ENCODE assay signal across 25 mouse cellular contexts in the genomic region with DNA sequence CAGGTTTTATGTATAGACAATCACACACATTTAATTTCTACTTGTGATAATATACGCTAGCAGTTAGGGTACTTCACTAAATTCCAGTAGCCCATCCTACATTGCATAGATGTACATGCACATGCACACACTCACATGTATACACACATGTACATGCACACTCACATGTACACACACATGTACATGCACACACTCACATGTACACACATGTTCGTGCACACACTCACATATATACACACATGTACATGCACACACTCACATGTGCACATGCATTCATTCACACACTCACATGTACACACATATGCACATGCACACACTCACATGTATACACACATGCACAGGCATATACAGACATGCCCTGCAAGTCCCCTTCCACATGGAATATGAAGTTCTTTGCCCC.
DNase-seq lines count a peak whose midpoint lies in the region; ATAC-seq lines count a peak whose summit lies in the region.
"Had no signal": no experiment of that assay in that cellular context is flagged by ENCODE, and none has a peak within 500 bp of the region (broad histone marks: within the 10 kb centered on the region; RNA-seq: fewer than 3 reads in every experiment).

No protein-coding gene starts in this region.

- no peak overlapping the region for H3K4me2 ChIP-seq in kidney, embryonic 16.5 days (replicated peaks; ENCODE audit: low read depth, low read length)
- H3K4me2 ChIP-seq in midbrain, embryonic 11.5 days: no peak overlapping the region
- H3K4me2 ChIP-seq in midbrain, embryonic 15.5 days: no peak overlapping the region
- H3K4me2 ChIP-seq in limb, embryonic 13.5 days (replicated peaks): no peak overlapping the region
- H3K4me2 ChIP-seq: forebrain, embryonic 13.5 days; heart, embryonic 12.5 days; heart, embryonic 15.5 days; hindbrain, embryonic 14.5 days had no signal

- H3K9me3 ChIP-seq in kidney, embryonic 16.5 days (ENCODE audit: low read length): peaks cover 5% of the 10 kb centered on the region; the same call in 1 of the 2 replicates
- no peaks in the 10 kb centered on the region; the same call in 1 of the 2 replicates for H3K9me3 ChIP-seq in midbrain, embryonic 11.5 days (ENCODE audit: control insufficient read depth, low read length)
- no peaks in the 10 kb centered on the region for H3K9me3 ChIP-seq in midbrain, embryonic 15.5 days
- H3K9me3 ChIP-seq in limb, embryonic 13.5 days: no peaks in the 10 kb centered on the region
- H3K9me3 ChIP-seq: forebrain, embryonic 10.5 days; forebrain, embryonic 13.5 days; G1E; heart, embryonic 12.5 days; heart, embryonic 15.5 days had no signal

- no peak for DNase-seq in kidney, adult 9 months
- DNase-seq in midbrain, embryonic 11.5 days (ENCODE audit: low spot score, missing footprints): peak; percentile 33
- no peak for DNase-seq in adrenal gland, postnatal 10 days
- no peak for DNase-seq in lung, postnatal 4 days
- DNase-seq: adrenal gland, adult 8-10 months; adrenal gland, postnatal 36 days; B cell, adult 2 months; cerebellum, adult 18-20 months; cerebellum, adult 9-10 months; cerebellum, postnatal 14 days; gastrocnemius, postnatal 10 days; gastrocnemius, postnatal 36 days; heart, postnatal 10 days; heart, postnatal 36 days had no signal

- no peak overlapping the region for H3K9ac ChIP-seq in kidney, embryonic 16.5 days (replicated peaks; ENCODE audit: low read length)
- H3K9ac ChIP-seq in midbrain, embryonic 11.5 days (ENCODE audit: low read length): no peak overlapping the region
- no peak overlapping the region for H3K9ac ChIP-seq in midbrain, embryonic 15.5 days
- H3K9ac ChIP-seq in limb, embryonic 13.5 days: 0 out of 2 replicates have a peak overlapping the region, but pooled peaks have one; percentile 19
- H3K9ac ChIP-seq: forebrain, embryonic 13.5 days; heart, embryonic 12.5 days; heart, embryonic 15.5 days; hindbrain, embryonic 14.5 days had no signal

- no peak for ATAC-seq in kidney, embryonic 16.5 days (ENCODE audit: low FRiP score, low TSS enrichment)
- ATAC-seq in midbrain, embryonic 11.5 days (ENCODE audit: low FRiP score): no peak
- ATAC-seq in midbrain, embryonic 15.5 days (replicated peaks): no peak
- no peak for ATAC-seq in limb, embryonic 13.5 days (ENCODE audit: low FRiP score, low read depth)
- ATAC-seq: forebrain, embryonic 13.5 days; forebrain, embryonic 16.5 days; hindbrain, postnatal 0 days had no signal

- 86% methylated on average over 2 of the region's 2 CpGs for WGBS in kidney, embryonic 16.5 days
- 92% methylated on average over 2 of the region's 2 CpGs for WGBS in midbrain, embryonic 11.5 days
- WGBS in midbrain, embryonic 15.5 days: 95% methylated on average over 2 of the region's 2 CpGs
- 89% methylated on average over 2 of the region's 2 CpGs for WGBS in limb, embryonic 13.5 days

- H3K36me3 ChIP-seq in kidney, embryonic 16.5 days (ENCODE audit: insufficient read depth, low read length): no peaks in the 10 kb centered on the region
- no peaks in the 10 kb centered on the region for H3K36me3 ChIP-seq in midbrain, embryonic 11.5 days (ENCODE audit: control insufficient read depth, insufficient read depth, low read length)
- H3K36me3 ChIP-seq in midbrain, embryonic 15.5 days (replicated peaks): no peaks in the 10 kb centered on the region
- H3K36me3 ChIP-seq in limb, embryonic 13.5 days: no peaks in the 10 kb centered on the region
- H3K36me3 ChIP-seq: forebrain, embryonic 10.5 days; G1E; heart, embryonic 12.5 days; heart, embryonic 15.5 days had no signal

- H3K27ac ChIP-seq in kidney, embryonic 16.5 days (ENCODE audit: low read length): peak overlapping the region; percentile 53; the same call in 1 of the 2 replicates
- H3K27ac ChIP-seq in midbrain, embryonic 11.5 days (ENCODE audit: low read depth, low read length): no peak overlapping the region
- H3K27ac ChIP-seq in midbrain, embryonic 15.5 days: no peak overlapping the region
- H3K27ac ChIP-seq in limb, embryonic 13.5 days: peak overlapping the region; percentile 82; the same call in 1 of the 2 replicates
- H3K27ac ChIP-seq: forebrain, embryonic 10.5 days; forebrain, embryonic 13.5 days; heart, embryonic 15.5 days; hindbrain, embryonic 14.5 days; hindbrain, postnatal 0 days had no signal

- H3K4me1 ChIP-seq in kidney, embryonic 16.5 days (ENCODE audit: insufficient read depth, low read length): peaks cover 8% of the 10 kb centered on the region; the same call in 1 of the 2 replicates
- H3K4me1 ChIP-seq in midbrain, embryonic 11.5 days (ENCODE audit: control insufficient read depth, insufficient read depth, low read length): no peaks in the 10 kb centered on the region; the same call in 1 of the 2 replicates
- no peaks in the 10 kb centered on the region for H3K4me1 ChIP-seq in midbrain, embryonic 15.5 days
- peaks cover 23% of the 10 kb centered on the region for H3K4me1 ChIP-seq in limb, embryonic 13.5 days
- H3K4me1 ChIP-seq: forebrain, embryonic 13.5 days; heart, embryonic 15.5 days had no signal

- H3K4me3 ChIP-seq in kidney, embryonic 16.5 days (ENCODE audit: low read length): no peak overlapping the region
- no peak overlapping the region for H3K4me3 ChIP-seq in midbrain, embryonic 11.5 days (ENCODE audit: low read depth, low read length)
- H3K4me3 ChIP-seq in midbrain, embryonic 15.5 days: no peak overlapping the region
- H3K4me3 ChIP-seq in limb, embryonic 13.5 days: no peak overlapping the region
- H3K4me3 ChIP-seq: forebrain, embryonic 10.5 days; forebrain, embryonic 13.5 days; heart, embryonic 12.5 days; heart, embryonic 15.5 days had no signal

- H3K27me3 ChIP-seq in kidney, embryonic 16.5 days (ENCODE audit: insufficient read depth, low read length): no peaks in the 10 kb centered on the region
- no peaks in the 10 kb centered on the region for H3K27me3 ChIP-seq in midbrain, embryonic 11.5 days (ENCODE audit: control insufficient read depth, insufficient read depth, low read length)
- no peaks in the 10 kb centered on the region for H3K27me3 ChIP-seq in midbrain, embryonic 15.5 days (replicated peaks)
- H3K27me3 ChIP-seq in limb, embryonic 13.5 days: no peaks in the 10 kb centered on the region
- H3K27me3 ChIP-seq: forebrain, embryonic 13.5 days; heart, embryonic 12.5 days; heart, embryonic 15.5 days had no signal

Comparison
In these comparisons a context has a peak if more than half of its experiments do, and no peak if none do; other contexts are left out.
1. H3K27ac ChIP-seq: peak in kidney, embryonic 16.5 days (single experiment) and limb, embryonic 13.5 days (single experiment); none in midbrain, embryonic 11.5 days (single experiment) and midbrain, embryonic 15.5 days (single experiment).